In genomic region chr3:95054481-95055260, GRCm38 (mm10) we compare ENCODE assay signal across 8 mouse cellular contexts. TPM values are rescaled to one million over a fixed set of nuclear protein-coding genes. Genes with fewer than 3 reads are reported as not detected.
DNase-seq lines count a peak whose midpoint lies in the region; ATAC-seq and TF ChIP-seq lines count a peak whose summit lies in the region.

No protein-coding gene starts in this region.

- 0 out of 2 replicates have a peak overlapping the region, but pooled peaks have one; percentile 39 for H3K27ac ChIP-seq in limb, embryonic 14.5 days (replicated peaks; ENCODE audit: low read depth, low read length)
- H3K27ac ChIP-seq in hindbrain, embryonic 10.5 days: no peak overlapping the region

- no peak overlapping the region for H3K4me2 ChIP-seq in limb, embryonic 14.5 days (replicated peaks; ENCODE audit: low read depth, low read length, severe bottlenecking)

- H3K27me3 ChIP-seq in limb, embryonic 14.5 days (ENCODE audit: control insufficient read depth, insufficient read depth, low read length): no peaks in the 10 kb centered on the region
- no peaks in the 10 kb centered on the region for H3K27me3 ChIP-seq in hindbrain, embryonic 10.5 days (ENCODE audit: insufficient read depth, poor library complexity, severe bottlenecking)

- no peak for TF ChIP-seq POLR2A in limb, embryonic 14.5 days (IDR thresholded peaks at IDR 0.05; ENCODE audit: borderline replicate concordance, extremely low read depth, insufficient read depth, insufficient read length)

- no peaks in the 10 kb centered on the region for H3K9me3 ChIP-seq in limb, embryonic 14.5 days (ENCODE audit: control insufficient read depth, low read length)
- H3K9me3 ChIP-seq in hindbrain, embryonic 10.5 days: no peaks in the 10 kb centered on the region

- ATAC-seq in limb, embryonic 14.5 days (ENCODE audit: low FRiP score, low read depth): peak; percentile 44; the same call in 1 of the 2 replicates

- no peaks in the 10 kb centered on the region for H3K4me1 ChIP-seq in limb, embryonic 14.5 days (ENCODE audit: control insufficient read depth, insufficient read depth, low read length)
- H3K4me1 ChIP-seq in hindbrain, embryonic 10.5 days (replicated peaks): no peaks in the 10 kb centered on the region

- DNase-seq in gastrocnemius, postnatal 10 days: peak; percentile 15
- DNase-seq in gastrocnemius, adult 18-20 months (ENCODE audit: low spot score): no peak
- DNase-seq in right cerebral cortex, postnatal 10 days (ENCODE audit: low spot score in 2 of 2): peak; percentile 45 to 55
- no peak for DNase-seq in right cerebral cortex, postnatal 25 days
- DNase-seq in embryo, embryonic 10.5 days (ENCODE audit: low spot score): peak; percentile 17
- peak; percentile 72 for DNase-seq in limb, embryonic 14.5 days (ENCODE audit: low spot score)
- peak; percentile 75 for DNase-seq in testis, postnatal 10 days (ENCODE audit: low spot score)
- DNase-seq in hindbrain, embryonic 10.5 days (ENCODE audit: low spot score): no peak

- no peak overlapping the region for H3K4me3 ChIP-seq in limb, embryonic 14.5 days (replicated peaks; ENCODE audit: low read length)
- H3K4me3 ChIP-seq in hindbrain, embryonic 10.5 days: no peak overlapping the region

- WGBS in limb, embryonic 14.5 days: 32% methylated on average over 10 of the region's 10 CpGs
- 62% methylated on average over 10 of the region's 10 CpGs for WGBS in hindbrain, embryonic 10.5 days

- no peak overlapping the region for H3K9ac ChIP-seq in limb, embryonic 14.5 days (ENCODE audit: low read depth, low read length, severe bottlenecking)

- H3K36me3 ChIP-seq in limb, embryonic 14.5 days (ENCODE audit: control insufficient read depth, insufficient read depth, low read length): peaks cover 22% of the 10 kb centered on the region
- H3K36me3 ChIP-seq in hindbrain, embryonic 10.5 days: peaks cover 31% of the 10 kb centered on the region

RNA-seq across cellular contexts. Expression of gene Psmd4, which starts 12.3 kb away (rescaled TPM):
- total RNA-seq in gastrocnemius, postnatal 10 days (2021): 100 to 1,000 TPM; 167 to 176 TPM
- 100 to 1,000 TPM; 222 to 224 TPM for total RNA-seq in gastrocnemius, adult 18-20 months (2021)
- polyA plus RNA-seq in limb, embryonic 14.5 days (2012; rRNA removed): 249 and 282 TPM in 2 replicates
- polyA plus RNA-seq in limb, embryonic 14.5 days (2014; fragmentation: Nextera tagmentation; extraction: Ambion mirVana): 258 and 280 TPM in 2 replicates
- 330 and 353 TPM in 2 replicates for polyA plus RNA-seq in hindbrain, embryonic 10.5 days (2016; fragmentation: Nextera tagmentation; extraction: Ambion mirVana)

RNA-seq across cellular contexts. Expression of gene Zfp687, which starts 39.4 kb away (rescaled TPM):
- 10 to 100 TPM; 20.2 to 22.6 TPM for total RNA-seq in gastrocnemius, postnatal 10 days (2021)
- 10 to 100 TPM; 13.2 to 14.9 TPM for total RNA-seq in gastrocnemius, adult 18-20 months (2021)
- 26.8 and 28.8 TPM in 2 replicates for polyA plus RNA-seq in limb, embryonic 14.5 days (2012; rRNA removed)
- polyA plus RNA-seq in limb, embryonic 14.5 days (2014; fragmentation: Nextera tagmentation; extraction: Ambion mirVana): 18.8 and 23.2 TPM in 2 replicates
- polyA plus RNA-seq in hindbrain, embryonic 10.5 days (2016; fragmentation: Nextera tagmentation; extraction: Ambion mirVana): 40.0 and 46.5 TPM in 2 replicates

RNA-seq across cellular contexts. Expression of gene Pip5k1a, which starts 52.1 kb away (rescaled TPM):
- 10 to 100 TPM; 20.1 to 22.8 TPM for total RNA-seq in gastrocnemius, postnatal 10 days (2021)
- total RNA-seq in gastrocnemius, adult 18-20 months (2021): 10 to 100 TPM; 21.7 to 31.8 TPM
- polyA plus RNA-seq in limb, embryonic 14.5 days (2012; rRNA removed): 35.1 and 41.2 TPM in 2 replicates
- 15.7 and 16.5 TPM in 2 replicates for polyA plus RNA-seq in limb, embryonic 14.5 days (2014; fragmentation: Nextera tagmentation; extraction: Ambion mirVana)
- polyA plus RNA-seq in hindbrain, embryonic 10.5 days (2016; fragmentation: Nextera tagmentation; extraction: Ambion mirVana): 19.0 and 20.1 TPM in 2 replicates

RNA-seq across cellular contexts. Expression of gene Vps72, which starts 56.2 kb away (rescaled TPM):
- 10 to 100 TPM; 41.0 to 49.1 TPM for total RNA-seq in gastrocnemius, postnatal 10 days (2021)
- total RNA-seq in gastrocnemius, adult 18-20 months (2021): 10 to 100 TPM; 64.3 to 85.5 TPM
- 125 and 130 TPM in 2 replicates for polyA plus RNA-seq in limb, embryonic 14.5 days (2012; rRNA removed)
- 141 and 163 TPM in 2 replicates for polyA plus RNA-seq in limb, embryonic 14.5 days (2014; fragmentation: Nextera tagmentation; extraction: Ambion mirVana)
- polyA plus RNA-seq in hindbrain, embryonic 10.5 days (2016; fragmentation: Nextera tagmentation; extraction: Ambion mirVana): 274 and 303 TPM in 2 replicates

Comparison
In these comparisons a context has a peak if more than half of its experiments do, and no peak if none do; other contexts are left out.
1. DNase-seq: peak in gastrocnemius, postnatal 10 days (single experiment), right cerebral cortex, postnatal 10 days (2 of 2), embryo, embryonic 10.5 days (single experiment), limb, embryonic 14.5 days (single experiment) and testis, postnatal 10 days (single experiment); none in gastrocnemius, adult 18-20 months (single experiment), right cerebral cortex, postnatal 25 days (single experiment) and hindbrain, embryonic 10.5 days (single experiment).